Mouse (Mus musculus) spleen, adult 2 months (tissue): ENCODE measurements around the gene Camk2g.

Source experiments
- CTCF ChIP-seq: fragments of 200-500 bp; IDR thresholded peaks from 2 replicates; pipeline ENCODE4 v1.5.1; 2011; ENCODE audit warnings: mild to moderate bottlenecking, inconsistent platforms; ENCODE audit not compliant: insufficient read depth, insufficient read length, insufficient replicate concordance; ENCODE audit errors: extremely low read depth
- POLR2A ChIP-seq: fragments of 200-500 bp; IDR thresholded peaks from 2 replicates; pipeline ENCODE4 v1.6.1; 2011; ENCODE audit warnings: low read depth, low read length, inconsistent platforms

DNA sequence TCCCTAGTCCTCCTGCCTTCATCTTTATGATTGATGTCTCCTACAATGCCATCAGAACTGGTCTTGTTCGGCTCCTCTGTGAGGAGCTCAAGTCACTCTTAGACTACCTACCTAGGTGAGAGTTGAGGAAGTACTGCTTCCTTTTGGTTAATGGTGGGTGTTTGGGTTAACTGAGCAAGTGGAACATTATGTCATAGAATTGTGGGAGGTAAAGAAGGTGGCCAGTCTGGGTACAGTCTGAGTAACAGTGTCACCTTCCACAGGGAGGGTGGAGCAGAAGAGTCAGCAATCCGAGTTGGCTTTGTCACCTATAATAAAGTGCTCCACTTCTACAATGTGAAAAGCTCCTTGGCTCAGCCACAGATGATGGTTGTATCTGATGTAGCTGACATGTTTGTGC, 104.9 kb downstream of the Camk2g start:
- no peak for TF ChIP-seq POLR2A
- TF ChIP-seq CTCF = no peak
